Mouse (Mus musculus): ENCODE results near the gene Ccp110. TPM values are rescaled to one million over a fixed set of nuclear protein-coding genes. Genes with fewer than 3 reads are reported as not detected.

Gene Ccp110
- polyA plus RNA-seq, 1 experiment: 7.0 TPM

- H3K4me1 ChIP-seq (ENCODE audit: control insufficient read depth, insufficient read depth, low read length): peaks cover 14% of the 10 kb centered on the region
- no peak overlapping the region for H3K4me3 ChIP-seq (ENCODE audit: insufficient read depth, low read length)
- TF ChIP-seq CTCF (IDR thresholded peaks at IDR 0.05; ENCODE audit: low read depth, low read length): no peak
- no peak for TF ChIP-seq POLR2A (IDR thresholded peaks at IDR 0.05; ENCODE audit: borderline replicate concordance, low read depth, low read length)
- no peak overlapping the region for H3K27ac ChIP-seq (ENCODE audit: insufficient read depth, low read depth, low read length)
These were observed 32.4 kb downstream of the Ccp110 start for GRCm38 (mm10) chr7:118744766-118745165.

- H3K4me1 ChIP-seq (ENCODE audit: control insufficient read depth, insufficient read depth, low read length): no peaks in the 10 kb centered on the region
- H3K27ac ChIP-seq (ENCODE audit: insufficient read depth, low read depth, low read length): no peak overlapping the region
- no peak overlapping the region for H3K4me3 ChIP-seq (ENCODE audit: insufficient read depth, low read length)
- TF ChIP-seq POLR2A (IDR thresholded peaks at IDR 0.05; ENCODE audit: borderline replicate concordance, low read depth, low read length) (no peak), CTCF (IDR thresholded peaks at IDR 0.05; ENCODE audit: low read depth, low read length) (no peak)
These were observed 35.7 kb downstream of the Ccp110 start for GRCm38 (mm10) chr7:118747891-118748672.

GRCm38 (mm10) chr7:118749706-118750105, 37.4 kb downstream of the Ccp110 start:
- Histone ChIP-seq H3K4me1 (ENCODE audit: control insufficient read depth, insufficient read depth, low read length) (no peaks in the 10 kb centered on the region), H3K4me3 (ENCODE audit: insufficient read depth, low read length) (no peak overlapping the region), H3K27ac (ENCODE audit: insufficient read depth, low read depth, low read length) (no peak overlapping the region)
- TF ChIP-seq CTCF (IDR thresholded peaks at IDR 0.05; ENCODE audit: low read depth, low read length): no peak

- Histone ChIP-seq H3K4me1 (ENCODE audit: control insufficient read depth, insufficient read depth, low read length) (no peaks in the 10 kb centered on the region), H3K4me3 (ENCODE audit: insufficient read depth, low read length) (no peak overlapping the region), H3K27ac (ENCODE audit: insufficient read depth, low read depth, low read length) (no peak overlapping the region)
- TF ChIP-seq CTCF (IDR thresholded peaks at IDR 0.05; ENCODE audit: low read depth, low read length) (no peak), POLR2A (IDR thresholded peaks at IDR 0.05; ENCODE audit: borderline replicate concordance, low read depth, low read length) (no peak)
These were observed 39.3 kb downstream of the Ccp110 start for GRCm38 (mm10) chr7:118751625-118752024.

GRCm38 (mm10) chr7:118755756-118756155, 43.4 kb downstream of the Ccp110 start:
- no peak overlapping the region for H3K27ac ChIP-seq (ENCODE audit: insufficient read depth, low read depth, low read length)
- H3K4me1 ChIP-seq (ENCODE audit: control insufficient read depth, insufficient read depth, low read length): no peaks in the 10 kb centered on the region
- TF ChIP-seq CTCF (IDR thresholded peaks at IDR 0.05; ENCODE audit: low read depth, low read length) (no peak), POLR2A (IDR thresholded peaks at IDR 0.05; ENCODE audit: borderline replicate concordance, low read depth, low read length) (no peak)
- H3K4me3 ChIP-seq (ENCODE audit: insufficient read depth, low read length): no peak overlapping the region

- TF ChIP-seq CTCF (IDR thresholded peaks at IDR 0.05; ENCODE audit: low read depth, low read length) (no peak), POLR2A (IDR thresholded peaks at IDR 0.05; ENCODE audit: borderline replicate concordance, low read depth, low read length) (no peak)
- Histone ChIP-seq H3K4me3 (ENCODE audit: insufficient read depth, low read length) (no peak overlapping the region), H3K27ac (ENCODE audit: insufficient read depth, low read depth, low read length) (no peak overlapping the region), H3K4me1 (ENCODE audit: control insufficient read depth, insufficient read depth, low read length) (no peaks in the 10 kb centered on the region)
These were observed 44.3 kb downstream of the Ccp110 start for GRCm38 (mm10) chr7:118756490-118757265.

GRCm38 (mm10) chr7:118758369-118758768, 46.0 kb downstream of the Ccp110 start:
- Histone ChIP-seq H3K4me3 (ENCODE audit: insufficient read depth, low read length) (no peak overlapping the region), H3K27ac (ENCODE audit: insufficient read depth, low read depth, low read length) (no peak overlapping the region), H3K4me1 (ENCODE audit: control insufficient read depth, insufficient read depth, low read length) (no peaks in the 10 kb centered on the region)
- TF ChIP-seq POLR2A (IDR thresholded peaks at IDR 0.05; ENCODE audit: borderline replicate concordance, low read depth, low read length): no peak
- no peak for TF ChIP-seq CTCF (IDR thresholded peaks at IDR 0.05; ENCODE audit: low read depth, low read length)

- H3K4me1 ChIP-seq (ENCODE audit: control insufficient read depth, insufficient read depth, low read length): no peaks in the 10 kb centered on the region
- no peak for TF ChIP-seq POLR2A (IDR thresholded peaks at IDR 0.05; ENCODE audit: borderline replicate concordance, low read depth, low read length)
- TF ChIP-seq CTCF (IDR thresholded peaks at IDR 0.05; ENCODE audit: low read depth, low read length): no peak
- H3K27ac ChIP-seq (ENCODE audit: insufficient read depth, low read depth, low read length): no peak overlapping the region
- H3K4me3 ChIP-seq (ENCODE audit: insufficient read depth, low read length): no peak overlapping the region
These were observed 47.0 kb downstream of the Ccp110 start for GRCm38 (mm10) chr7:118759372-118759771.

- H3K27ac ChIP-seq (ENCODE audit: insufficient read depth, low read depth, low read length): no peak overlapping the region
- no peaks in the 10 kb centered on the region for H3K4me1 ChIP-seq (ENCODE audit: control insufficient read depth, insufficient read depth, low read length)
- TF ChIP-seq CTCF (IDR thresholded peaks at IDR 0.05; ENCODE audit: low read depth, low read length) (no peak), POLR2A (IDR thresholded peaks at IDR 0.05; ENCODE audit: borderline replicate concordance, low read depth, low read length) (no peak)
- no peak overlapping the region for H3K4me3 ChIP-seq (ENCODE audit: insufficient read depth, low read length)
These were observed 51.6 kb downstream of the Ccp110 start for GRCm38 (mm10) chr7:118763939-118764338.

- TF ChIP-seq CTCF (IDR thresholded peaks at IDR 0.05; ENCODE audit: low read depth, low read length) (no peak), POLR2A (IDR thresholded peaks at IDR 0.05; ENCODE audit: borderline replicate concordance, low read depth, low read length) (no peak)
- H3K27ac ChIP-seq (ENCODE audit: insufficient read depth, low read depth, low read length): no peak overlapping the region
- H3K4me3 ChIP-seq (ENCODE audit: insufficient read depth, low read length): no peak overlapping the region
- no peaks in the 10 kb centered on the region for H3K4me1 ChIP-seq (ENCODE audit: control insufficient read depth, insufficient read depth, low read length)
These were observed 52.4 kb downstream of the Ccp110 start for GRCm38 (mm10) chr7:118764725-118765124.

Measured in bone marrow macrophage, adult 2 months (primary cell).